Mouse (Mus musculus) layer of hippocampus, adult 2 months (tissue): Measurements from ENCODE around the gene 2310061I04Rik. TPM values are rescaled to one million over a fixed set of nuclear protein-coding genes. Genes with fewer than 3 reads are reported as not detected.

ENCODE experiments used
- DNase-seq, 2 experiments: peaks; one replicate each; pipeline ENCODE4 v3.0.0; 2022; ENCODE audit warnings: low spot score in 2 of 2
- H3K27ac ChIP-seq: fragments of 200-600 bp; 2 replicates; pipeline ENCODE4 v1.8.1; 2022
- H3K4me3 ChIP-seq: fragments of 200-600 bp; 2 replicates; pipeline ENCODE4 v1.8.1; 2022; ENCODE audit warnings: mild to moderate bottlenecking
- CTCF ChIP-seq: fragments of 200-600 bp; conservative IDR thresholded peaks from 2 replicates; pipeline ENCODE4 v1.8.1; 2022; ENCODE audit warnings: antibody characterized with exemption, mild to moderate bottlenecking, moderate library complexity
- microRNA-seq, 2 experiments: library from miRNA; unstranded; fragments of <30 nt; microRNA quantifications; one replicate each; pipeline ENCODE4 v1.2.0; 2021
- total RNA-seq, 2 experiments: library from RNA; stranded (reverse); gene quantifications; 2 replicates each; pipeline ENCODE4 v1.2.3; 2021

Gene 2310061I04Rik
- total RNA-seq, 2 experiments from 2014 or later, result 53.4 to 62.4 TPM

DNA sequence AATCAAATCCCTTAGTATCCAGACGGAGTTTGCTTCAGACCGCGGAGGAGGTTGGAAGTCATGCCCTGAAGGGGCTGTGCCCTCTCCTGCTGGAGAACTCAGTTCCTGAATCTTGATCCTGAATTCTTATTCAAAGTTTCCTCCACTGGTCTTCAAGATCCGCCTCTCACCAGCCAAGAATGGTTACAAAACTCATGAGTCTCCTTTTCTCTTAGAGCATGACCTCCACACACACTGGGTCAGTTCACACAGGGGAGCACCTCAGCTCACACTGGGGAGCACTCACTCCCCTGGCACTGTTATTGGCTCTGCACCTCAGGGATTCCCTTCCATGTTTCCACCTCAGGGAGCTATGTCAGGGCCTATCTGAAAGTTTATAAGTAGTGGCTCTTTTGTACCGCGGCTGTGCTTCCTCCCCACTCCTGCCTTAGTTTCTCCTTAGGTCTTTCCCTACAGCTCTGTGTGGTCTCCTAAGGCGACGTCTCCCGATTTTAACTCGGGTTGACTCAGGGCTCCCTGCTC, 32.3 kb downstream of the 2310061I04Rik start:
- DNase-seq, result no peak
- no peak for TF ChIP-seq CTCF
- Histone ChIP-seq H3K27ac (peak overlapping the region; percentile 88; the same call in 1 of the 2 replicates), H3K4me3 (peak overlapping the region; percentile 73; the same call in 1 of the 2 replicates)

DNA sequence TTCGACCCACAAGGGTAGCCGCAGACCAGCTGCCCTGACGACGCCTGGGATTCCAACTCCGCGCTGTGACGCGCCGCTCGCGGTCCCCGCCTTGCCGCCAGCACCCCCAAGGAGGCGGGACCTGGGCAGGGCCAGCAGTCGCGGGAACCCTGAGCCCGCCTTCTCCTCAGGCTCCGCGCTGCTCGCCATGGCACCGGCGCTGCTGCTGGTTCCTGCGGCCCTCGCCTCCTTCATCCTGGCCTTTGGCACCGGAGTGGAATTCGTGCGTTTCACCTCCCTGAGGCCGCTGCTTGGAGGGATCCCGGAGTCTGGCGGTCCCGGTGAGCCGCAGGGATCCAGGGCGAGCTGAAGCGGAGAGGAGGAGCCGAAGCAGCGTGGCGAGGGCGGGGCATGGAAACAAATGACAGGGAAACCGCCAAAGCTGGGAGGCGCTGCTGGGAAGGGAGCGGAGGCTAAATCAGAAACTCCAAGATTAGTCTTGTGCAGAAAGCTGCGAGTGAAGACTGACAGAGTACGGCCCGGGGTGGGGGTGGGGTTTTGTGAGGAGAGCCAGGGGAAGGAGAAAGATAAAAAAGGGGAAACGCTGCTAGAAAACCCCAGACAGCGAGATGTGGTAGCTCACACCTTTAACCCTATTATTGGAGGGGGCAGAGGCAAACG, 35.9 kb downstream of the 2310061I04Rik start, which contains the start of gene Nrm:
TSS of gene Nrm (plus strand) at position 121 of the 660 bp plus-strand sequence.
- peak; percentile 82 to 88 for DNase-seq
- Histone ChIP-seq H3K27ac (peak within 1 kb of the TSS; percentile 79), H3K4me3 (peak within 1 kb of the TSS; percentile 70)
- peak; percentile 59 for TF ChIP-seq CTCF

DNA sequence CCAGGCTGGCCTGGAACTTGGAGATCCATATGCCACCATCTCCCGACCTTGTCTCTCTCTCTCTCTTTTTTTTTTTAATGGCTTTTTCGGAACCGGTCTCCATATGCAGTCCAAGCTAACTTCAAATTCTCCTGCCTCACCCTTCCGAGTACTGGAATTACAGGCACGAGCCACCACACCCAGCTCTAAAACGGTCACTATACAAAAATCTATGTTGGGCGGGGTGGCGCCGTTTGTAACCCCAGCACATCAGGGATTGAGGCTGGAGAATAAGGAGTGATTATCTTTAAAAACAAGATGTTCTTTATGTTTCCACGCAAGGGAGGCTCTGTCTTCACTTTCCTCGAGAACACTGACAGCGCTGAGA, 36.4 kb downstream of the 2310061I04Rik start:
- Histone ChIP-seq H3K27ac (peak overlapping the region; percentile 79), H3K4me3 (peak overlapping the region; percentile 70)
- no peak for DNase-seq
- TF ChIP-seq CTCF, result no peak

DNA sequence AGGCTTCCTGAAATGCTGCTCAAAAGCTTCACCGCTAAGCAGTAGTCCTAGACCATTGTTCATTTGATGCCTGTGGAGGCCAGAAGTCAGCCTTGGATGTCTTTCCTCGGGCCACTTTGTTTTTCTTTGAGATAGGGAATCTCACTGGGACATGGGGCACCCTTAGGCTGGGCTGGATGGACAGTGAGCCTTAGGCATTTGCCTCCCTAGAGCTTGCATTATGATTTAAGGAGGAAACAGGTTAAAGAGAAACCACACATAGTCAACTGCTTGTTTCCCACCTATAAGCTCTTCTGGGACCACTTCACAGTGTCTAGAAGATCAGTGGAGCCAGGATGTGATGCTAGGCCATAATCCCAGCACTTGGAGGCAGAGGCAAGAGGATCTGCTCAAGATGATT, 37.4 kb downstream of the 2310061I04Rik start:
- TF ChIP-seq CTCF, result no peak
- no peak for DNase-seq
- Histone ChIP-seq H3K27ac (no peak overlapping the region), H3K4me3 (no peak overlapping the region)

DNA sequence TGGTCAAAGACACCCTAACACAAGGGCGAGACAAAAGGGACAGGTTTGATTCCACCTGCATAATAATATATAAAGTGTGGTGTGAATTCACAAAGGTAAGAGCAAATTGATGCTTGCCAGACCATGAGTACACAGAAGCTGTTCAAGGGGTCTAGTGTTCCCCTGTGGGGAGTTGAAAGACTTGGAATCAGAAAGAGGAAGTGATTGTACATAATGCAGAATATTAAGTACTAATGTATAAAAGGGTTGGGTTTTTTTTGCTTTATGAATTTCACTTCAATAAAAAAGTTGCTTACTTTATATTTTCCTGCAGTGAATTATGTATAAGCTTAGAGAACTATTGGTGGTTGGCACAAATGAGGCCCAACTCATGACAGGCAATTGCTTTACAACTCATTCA, 37.9 kb downstream of the 2310061I04Rik start:
- DNase-seq, result no peak
- H3K4me3 ChIP-seq, result no peak overlapping the region
- H3K27ac ChIP-seq, result no peak overlapping the region
- TF ChIP-seq CTCF, result no peak

DNA sequence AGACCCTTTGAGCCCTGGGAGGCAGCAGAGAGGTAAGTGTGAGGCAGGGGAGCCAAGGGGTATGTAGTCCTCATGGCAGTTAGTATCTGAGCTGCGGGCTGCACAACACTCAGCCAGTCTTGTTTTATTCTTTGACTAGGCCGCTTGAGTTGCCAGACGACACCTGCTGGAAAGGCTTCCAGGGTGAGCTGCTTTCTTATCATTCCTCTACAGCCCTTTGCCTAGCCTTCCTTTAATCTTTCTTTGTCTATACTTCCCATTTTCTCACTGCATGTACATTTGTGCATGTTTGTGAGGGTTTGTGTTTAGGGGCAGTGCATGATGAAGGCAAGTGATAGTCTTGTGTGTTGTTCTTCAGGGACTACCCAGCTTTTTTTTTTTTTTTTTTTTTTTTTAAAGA, 46.3 kb downstream of the 2310061I04Rik start:
- no peak overlapping the region for H3K4me3 ChIP-seq
- no peak overlapping the region for H3K27ac ChIP-seq
- DNase-seq, result no peak
- TF ChIP-seq CTCF, result no peak

DNA sequence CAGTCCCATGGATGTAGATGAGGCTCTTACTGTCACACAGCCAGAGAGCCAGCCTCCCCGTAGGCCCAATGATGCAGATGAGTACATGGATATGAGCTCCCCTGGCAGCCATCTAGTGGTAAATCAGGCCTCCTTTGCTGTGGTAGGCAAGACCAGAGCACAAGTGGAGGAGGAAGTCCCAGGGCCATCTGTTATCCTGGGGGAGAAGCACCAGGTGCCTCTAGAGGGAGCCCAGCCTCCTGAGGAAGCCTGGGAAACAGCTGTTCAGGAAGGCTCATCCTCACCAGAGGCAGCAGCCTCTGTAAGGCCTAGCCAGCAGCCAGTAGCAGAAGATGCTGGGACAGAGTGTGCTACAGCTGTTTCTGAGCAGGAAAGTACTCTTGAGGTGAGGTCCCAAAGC, 49.1 kb downstream of the 2310061I04Rik start:
- Histone ChIP-seq H3K4me3 (no peak overlapping the region), H3K27ac (no peak overlapping the region)
- TF ChIP-seq CTCF, result peak; percentile 47
- no peak for DNase-seq

DNA sequence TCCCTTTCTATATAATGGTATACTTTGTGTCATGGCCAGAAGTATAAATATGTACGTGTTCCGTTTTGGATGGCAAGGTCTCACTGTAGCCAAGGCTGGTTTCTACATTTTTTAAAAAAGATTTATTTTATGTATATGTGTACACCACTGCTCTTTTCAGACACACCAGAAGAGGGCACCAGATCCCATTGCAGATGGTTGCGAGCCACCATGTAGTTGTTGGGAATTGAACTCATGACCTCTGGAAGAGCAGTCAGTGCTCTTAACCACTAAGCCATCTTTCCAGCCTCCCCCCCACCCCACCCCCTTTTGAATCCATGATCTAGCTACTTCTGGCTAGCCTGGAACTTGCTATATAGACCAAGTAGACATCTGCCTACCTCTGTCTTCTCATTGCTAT, 53.7 kb downstream of the 2310061I04Rik start:
- no peak for DNase-seq
- H3K4me3 ChIP-seq, result no peak overlapping the region
- H3K27ac ChIP-seq, result no peak overlapping the region
- TF ChIP-seq CTCF, result peak; percentile 68

Small RNAs within 50 kb of the gene (microRNA-seq; reads per million reads assigned to microRNA genes)
- gene Gm28033 (0.18 to 0.32 reads per million in 2 experiments), gene Mir1894 (0.18 to 0.32 reads per million in 2 experiments)

Other genes with a start within 250 kb of the 2310061I04Rik start
- 10 to 100 TPM; 32.4 to 47.3 TPM for gene Vars2, start 229.8 kb downstream of the 2310061I04Rik start, total RNA-seq
- 10 to 100 TPM; 29.9 to 35.3 TPM for gene Gtf2h4, start 223.7 kb downstream of the 2310061I04Rik start, total RNA-seq
- gene Ddr1, start 192.8 kb downstream of the 2310061I04Rik start, total RNA-seq, result 10 to 100 TPM; 54.3 to 61.0 TPM
- gene Ier3, start 75.7 kb downstream of the 2310061I04Rik start, total RNA-seq, result 1 to 10 TPM; 5.0 to 6.1 TPM
- gene Flot1, start 74.2 kb downstream of the 2310061I04Rik start, total RNA-seq, result 100 to 1,000 TPM; 124 to 128 TPM
- 100 to 1,000 TPM; 355 to 363 TPM for gene Tubb5, start 59.1 kb downstream of the 2310061I04Rik start, total RNA-seq
- 10 to 100 TPM; 16.9 to 18.4 TPM for gene Mdc1, start 55.9 kb downstream of the 2310061I04Rik start, total RNA-seq
- gene Nrm, start 36.1 kb downstream of the 2310061I04Rik start, total RNA-seq, result 1 to 10 TPM; 1.7 to 1.8 TPM
- gene Ppp1r18, start 31.8 kb downstream of the 2310061I04Rik start, total RNA-seq, result 1 to 10 TPM; 8.7 to 9.8 TPM
- gene Dhx16, start 17.6 kb downstream of the 2310061I04Rik start, total RNA-seq, result 10 to 100 TPM; 28.1 to 31.3 TPM
- gene Atat1, start 12.6 kb upstream of the 2310061I04Rik start, total RNA-seq, result 10 to 100 TPM; 58.7 to 64.8 TPM
- 10 to 100 TPM; 36.3 to 43.0 TPM for gene Mrps18b, start 19.0 kb upstream of the 2310061I04Rik start, total RNA-seq
- 10 to 100 TPM; 83.2 to 83.8 TPM for gene Ppp1r10, start 19.0 kb upstream of the 2310061I04Rik start, total RNA-seq
- gene Abcf1, start 72.3 kb upstream of the 2310061I04Rik start, total RNA-seq, result 10 to 100 TPM; 69.9 to 77.3 TPM
- 100 to 1,000 TPM; 140 to 147 TPM for gene Gnl1, start 82.4 kb upstream of the 2310061I04Rik start, total RNA-seq
- gene Prr3, start 82.8 kb upstream of the 2310061I04Rik start, total RNA-seq, result 10 to 100 TPM; 45.8 to 50.7 TPM
- 1 to 10 TPM; 1.7 to 2.4 TPM for gene H2-T24, start 123.1 kb upstream of the 2310061I04Rik start, total RNA-seq
- 1 to 10 TPM; 5.2 to 6.0 TPM for gene H2-T23, start 135.4 kb upstream of the 2310061I04Rik start, total RNA-seq
- gene H2-T22, start 145.3 kb upstream of the 2310061I04Rik start, total RNA-seq, result 10 to 100 TPM in 1 of 2 experiments, 1 to 10 TPM in 1; 9.1 to 10.3 TPM
- gene Gm6034, start 145.5 kb upstream of the 2310061I04Rik start, total RNA-seq, result not detected
- gene Gm11127, start 160.9 kb upstream of the 2310061I04Rik start, total RNA-seq, result 1 to 10 TPM; 1.6 to 1.7 TPM
- gene Gm19684, start 224.2 kb upstream of the 2310061I04Rik start, total RNA-seq, result under 1 TPM in 1 of 2 experiments, not detected in 1; 0.29 TPM
- not detected for gene Gm7030, start 232.0 kb upstream of the 2310061I04Rik start, total RNA-seq